Mouse (Mus musculus): Measurements from ENCODE around the gene Glud1. TPM values are rescaled to one million over a fixed set of nuclear protein-coding genes. Genes with fewer than 3 reads are reported as not detected.
"Not testable (repeated sequence)": the region's sequence is repeated elsewhere in the genome, so short reads cannot be mapped to it uniquely, and the experiment has no call there.

The Glud1 gene
- total RNA-seq, 1 experiment from 2014 or later = 322 TPM

GRCm38 (mm10) chr14:34311691-34312090 is 1.2 kb downstream of the Glud1 start:
- peak; percentile 35 for DNase-seq

DNA sequence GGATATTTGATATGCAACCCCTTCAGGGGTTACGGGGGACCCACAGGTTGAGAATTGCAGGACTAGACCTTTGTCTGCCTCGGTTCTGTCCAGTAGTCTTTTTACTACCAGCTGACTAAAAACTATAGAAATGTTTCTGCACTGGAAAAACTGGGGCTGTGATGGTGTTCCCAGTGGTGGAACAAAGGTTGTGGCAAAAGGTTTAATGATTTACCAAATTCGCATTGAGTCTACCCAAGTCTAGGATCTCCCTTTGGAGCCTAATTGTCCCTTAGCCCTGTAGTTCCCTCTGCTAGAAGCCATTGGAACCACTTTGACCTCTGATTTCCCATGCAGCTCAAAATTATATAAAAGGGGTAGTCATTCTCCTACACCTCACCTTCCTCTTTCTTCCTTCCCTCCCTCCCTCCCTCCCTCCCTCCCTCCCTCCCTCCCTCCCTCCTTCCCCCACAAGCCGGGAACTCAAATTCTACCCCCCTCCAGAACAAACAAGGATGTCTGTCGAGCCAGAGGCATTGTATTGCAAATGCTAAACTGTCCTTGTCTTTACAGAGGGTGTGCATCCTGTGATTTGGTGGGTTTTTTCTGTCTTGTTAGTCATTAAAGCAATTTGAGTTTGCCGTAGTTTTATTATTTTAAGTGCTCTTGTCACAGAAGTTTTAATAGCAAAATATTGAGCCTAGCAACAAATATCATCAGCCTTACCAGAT is 2.0 kb downstream of the Glud1 start:
- DNase-seq = no peak

DNA sequence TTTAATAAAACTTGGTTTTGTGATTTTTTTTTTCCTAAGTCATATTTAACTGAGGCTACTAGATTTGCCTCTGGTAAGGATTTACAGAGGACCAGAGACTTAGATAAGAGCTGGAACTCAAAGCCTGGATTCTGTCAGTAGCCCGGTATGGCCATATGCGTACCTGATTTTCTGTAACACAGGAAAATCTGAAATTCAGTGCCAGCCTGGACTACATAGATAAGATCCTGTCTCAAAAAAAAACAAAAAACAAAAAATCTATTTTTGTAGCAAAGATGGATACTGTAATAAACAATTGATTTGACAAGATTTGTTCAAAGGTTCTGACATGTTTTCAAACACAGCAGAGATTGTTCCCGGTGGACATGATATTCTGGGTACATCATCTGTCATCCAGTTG is 3.1 kb downstream of the Glud1 start:
- no peak for DNase-seq

- DNase-seq = not testable (repeated sequence)
Observed at GRCm38 (mm10) chr14:34314383-34314782, 3.9 kb downstream of the Glud1 start.

GRCm38 (mm10) chr14:34314796-34315195 is 4.3 kb downstream of the Glud1 start:
- no peak for DNase-seq

GRCm38 (mm10) chr14:34316346-34316745 is 5.8 kb downstream of the Glud1 start:
- no peak for DNase-seq

- no peak for DNase-seq
Observed at GRCm38 (mm10) chr14:34317431-34317830, 6.9 kb downstream of the Glud1 start.

DNA sequence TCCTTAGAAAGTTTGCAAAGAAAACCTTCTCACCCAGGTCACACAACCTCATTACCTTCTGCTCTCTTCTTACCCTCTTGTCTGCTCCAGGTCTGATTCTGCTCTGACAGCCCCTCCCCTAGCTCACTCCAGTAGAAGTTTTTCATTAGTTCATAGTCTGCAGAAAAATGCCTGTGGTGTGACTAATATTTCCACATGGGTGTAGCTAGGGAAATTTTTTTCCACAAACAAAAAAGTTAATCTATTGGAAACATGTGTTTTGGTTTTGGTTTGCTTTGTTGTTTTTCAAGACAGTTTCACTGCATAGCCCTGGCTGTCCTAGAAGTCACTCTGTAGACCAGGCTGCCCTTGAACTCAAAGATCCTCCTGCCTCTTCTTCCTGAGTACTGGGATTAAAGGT is 7.6 kb downstream of the Glud1 start:
- no peak for DNase-seq

DNA sequence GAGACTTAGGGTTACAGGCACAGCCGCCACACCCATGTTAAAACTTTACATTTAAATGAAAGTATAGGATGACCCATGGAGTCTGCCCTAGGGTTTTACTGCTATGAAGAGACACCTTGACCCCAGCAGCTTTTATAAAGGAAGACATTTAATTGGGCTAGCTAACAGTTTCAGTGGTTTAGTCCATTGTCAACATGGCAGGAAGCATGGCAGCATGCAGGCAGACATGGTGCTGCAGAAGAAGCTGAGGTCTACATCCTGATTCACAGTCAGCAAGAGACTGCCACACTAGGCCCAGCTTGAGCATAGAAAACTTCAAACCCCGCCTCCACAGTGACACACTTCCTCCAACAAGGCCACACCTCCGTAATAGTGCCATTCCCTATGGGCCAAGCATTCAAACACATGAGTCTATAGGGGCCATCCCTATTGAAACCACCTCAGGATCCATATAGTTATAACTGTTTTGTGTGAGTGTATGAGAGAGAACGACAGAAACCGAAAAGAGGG is 13.1 kb downstream of the Glud1 start:
- DNase-seq = no peak

GRCm38 (mm10) chr14:34326606-34327005 is 16.1 kb downstream of the Glud1 start:
- DNase-seq = no peak

GRCm38 (mm10) chr14:34327618-34328017 is 17.1 kb downstream of the Glud1 start:
- no peak for DNase-seq

DNA sequence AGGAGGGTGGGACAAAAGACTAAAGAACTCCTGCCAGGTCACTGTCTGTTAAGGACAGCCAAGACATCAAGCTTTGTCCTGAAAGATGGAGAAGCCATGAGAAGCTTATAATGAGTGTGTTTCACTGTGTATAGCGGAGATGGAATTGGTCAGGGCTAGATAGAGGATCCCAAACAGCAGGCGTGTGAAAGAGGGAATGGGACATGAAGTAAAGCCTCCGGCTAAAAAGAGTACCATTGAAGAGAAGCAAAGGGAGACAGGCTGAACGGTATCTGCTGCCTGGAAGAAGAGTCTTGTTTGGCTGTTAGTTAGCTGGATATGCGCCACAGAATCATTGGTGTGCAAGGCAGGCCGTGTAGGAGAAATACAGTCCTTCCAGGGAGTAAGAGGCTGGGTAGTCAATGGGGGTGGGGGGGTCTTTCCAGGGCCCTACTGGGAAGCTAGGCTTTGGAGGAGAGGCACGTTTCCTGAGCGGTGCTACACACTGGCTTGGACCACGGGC is 20.2 kb downstream of the Glud1 start:
- DNase-seq = no peak

GRCm38 (mm10) chr14:34331886-34332285 is 21.4 kb downstream of the Glud1 start:
- DNase-seq = no peak

DNA sequence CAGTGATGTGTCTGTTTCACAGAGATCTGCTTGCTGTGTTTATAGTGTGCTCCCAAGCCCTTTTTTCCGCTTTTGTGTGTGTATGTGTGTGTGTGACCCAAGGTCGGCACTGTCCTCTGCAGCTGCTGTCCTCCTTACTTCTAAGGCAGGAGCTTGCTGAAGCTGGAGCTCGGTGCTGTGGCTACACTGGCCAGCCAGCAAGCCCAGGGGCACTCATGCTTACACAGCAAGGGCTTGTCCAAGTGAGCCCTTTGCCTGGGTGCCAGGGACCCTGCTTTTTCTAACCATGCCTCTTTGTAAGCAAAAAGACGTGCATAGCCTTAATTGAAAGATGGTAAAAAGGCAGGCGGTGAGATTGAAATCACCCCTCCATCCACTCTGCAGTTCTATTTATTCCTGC is 21.9 kb downstream of the Glud1 start:
- DNase-seq = no peak

DNA sequence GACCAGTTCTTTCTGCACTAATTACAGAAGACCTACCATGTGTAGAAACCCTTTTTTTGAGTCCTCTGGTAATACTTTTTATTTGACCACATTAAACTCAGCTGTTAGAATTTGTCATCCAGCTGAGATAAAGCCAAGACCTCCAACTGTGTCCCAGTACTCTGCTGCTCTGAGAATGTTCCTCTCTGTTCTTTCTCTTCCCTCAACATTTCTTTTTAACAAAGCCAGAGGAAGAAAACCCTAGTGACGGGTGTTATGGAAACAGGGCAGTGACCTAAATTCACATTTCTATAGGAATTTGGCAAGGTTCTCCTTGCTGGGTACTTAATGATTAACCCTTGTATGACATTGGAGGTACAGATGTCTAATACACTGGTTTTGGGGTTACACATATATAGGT is 28.9 kb downstream of the Glud1 start:
- no peak for DNase-seq

GRCm38 (mm10) chr14:34341993-34342392 is 31.5 kb downstream of the Glud1 start:
- no peak for DNase-seq

DNA sequence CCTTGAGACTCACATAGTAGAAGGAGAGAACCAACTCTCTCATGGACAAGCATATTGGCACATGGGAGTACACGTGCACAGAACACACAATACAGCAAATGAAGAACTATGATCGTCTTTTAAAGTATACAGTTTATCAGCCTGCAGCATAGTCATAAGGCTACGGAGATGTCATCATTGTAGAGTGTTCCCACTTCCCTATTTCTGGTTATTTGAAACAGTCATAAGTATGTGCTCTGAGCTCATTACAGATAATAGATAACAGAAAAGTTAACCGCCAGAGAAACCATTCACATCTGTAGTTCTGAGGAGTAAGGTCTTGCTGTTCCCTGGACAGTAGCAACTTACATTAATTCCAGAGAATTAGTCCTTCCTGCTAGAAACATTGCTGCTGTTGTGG is 32.6 kb downstream of the Glud1 start:
- DNase-seq = no peak

DNA sequence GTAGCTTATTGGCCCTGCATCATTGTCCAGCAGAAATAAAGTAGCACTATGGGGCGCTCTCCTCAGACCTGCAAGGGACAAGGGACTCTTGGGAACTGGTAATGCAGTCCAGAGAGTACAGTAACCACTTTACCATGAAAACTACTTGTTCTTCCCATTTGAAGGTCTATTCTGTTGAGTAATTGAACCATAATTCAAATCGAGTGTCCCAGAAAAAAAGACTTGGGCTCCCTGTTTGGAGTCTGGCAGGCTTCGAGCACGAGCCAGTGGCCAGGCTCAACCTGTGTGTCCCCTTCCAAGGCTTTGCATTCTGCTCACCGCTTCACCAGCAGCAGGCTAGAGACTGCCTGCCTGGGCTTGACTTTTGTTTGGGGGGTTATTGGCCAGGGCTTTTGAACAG is 33.8 kb downstream of the Glud1 start:
- peak; percentile 27 for DNase-seq

- no peak for DNase-seq
Observed at GRCm38 (mm10) chr14:34345771-34346566, 35.4 kb downstream of the Glud1 start.

GRCm38 (mm10) chr14:34347084-34347483 is 36.6 kb downstream of the Glud1 start:
- DNase-seq = no peak

GRCm38 (mm10) chr14:34348301-34348700 is 37.8 kb downstream of the Glud1 start:
- DNase-seq = no peak

GRCm38 (mm10) chr14:34349007-34349406 is 38.5 kb downstream of the Glud1 start:
- no peak for DNase-seq

DNA sequence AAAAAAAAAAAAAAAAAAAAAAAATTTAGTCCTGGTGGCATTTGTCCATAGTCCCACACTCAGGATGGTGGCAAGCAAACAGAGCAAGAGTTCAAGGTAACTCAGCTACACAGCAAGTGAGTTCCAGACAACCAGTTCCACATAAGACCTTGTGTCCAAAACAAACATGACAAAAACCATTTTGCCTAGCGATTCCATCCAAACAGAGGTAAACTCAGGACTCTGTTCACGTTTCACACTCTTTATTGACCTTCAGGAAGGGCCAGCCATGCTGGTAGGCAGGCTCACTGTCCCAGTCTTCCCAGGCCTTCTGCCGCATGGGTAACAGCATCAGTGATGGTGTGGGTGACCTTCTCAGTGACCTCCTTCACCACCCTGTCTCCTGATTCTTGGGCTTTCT is 41.1 kb downstream of the Glud1 start:
- no peak for DNase-seq
